ENCODE assay signal across 8 mouse cellular contexts in the genomic region with DNA sequence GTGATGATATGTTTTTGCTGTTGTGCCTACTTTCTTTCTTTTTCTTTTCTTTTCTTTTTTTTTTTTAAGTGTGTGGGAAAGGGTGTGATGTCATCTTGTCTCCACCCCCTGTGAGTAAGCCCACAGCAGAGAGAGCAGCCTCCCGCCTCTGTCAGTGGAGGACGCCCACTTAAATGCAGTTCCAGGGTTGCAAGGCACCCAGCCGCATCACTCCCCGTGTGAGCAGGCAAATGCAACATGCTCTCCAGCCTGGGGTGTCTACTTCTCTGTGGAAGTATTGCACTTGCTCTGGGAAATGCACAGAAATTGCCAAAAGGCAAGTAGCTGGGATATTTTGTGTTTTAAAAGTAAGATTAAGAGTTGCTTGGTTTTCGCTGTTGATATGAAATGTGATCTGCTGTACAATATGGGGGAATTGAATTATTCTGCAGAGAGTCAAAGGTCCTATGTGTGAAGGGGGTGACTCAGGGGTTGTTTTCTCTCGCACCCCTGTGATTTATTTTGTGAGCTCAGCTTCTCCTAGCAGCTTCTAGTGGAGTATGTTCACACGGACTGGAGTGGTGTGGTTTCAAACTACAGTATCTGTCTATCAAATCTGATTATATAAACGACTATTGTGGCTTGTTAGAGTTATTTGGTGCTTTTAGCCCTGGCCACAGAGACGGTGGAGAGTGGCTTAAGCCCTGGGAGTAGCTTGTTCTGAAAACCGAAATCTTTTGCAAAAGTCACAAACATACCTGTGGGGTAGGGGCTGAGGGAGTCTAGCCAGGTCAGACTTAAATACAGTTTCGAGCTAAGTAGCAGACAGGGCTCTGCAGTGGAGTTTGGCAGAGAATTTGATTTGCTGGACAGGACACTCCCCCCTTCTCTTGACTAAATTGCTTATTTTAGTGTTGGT. TPM values are rescaled to one million over a fixed set of nuclear protein-coding genes. Genes with fewer than 3 reads are reported as not detected.
A peak's percentile ranks its signal among the peaks of the same experiment; 100 is the strongest.
DNase-seq lines count a peak whose midpoint lies in the region; ATAC-seq lines count a peak whose summit lies in the region.

TSS of gene Abi3bp (plus strand) at position 202 of the 898 bp plus-strand sequence.

- no peaks in the 10 kb centered on the region for H3K27me3 ChIP-seq in lung, embryonic 16.5 days (ENCODE audit: control insufficient read depth, insufficient read depth, low read depth, low read length)
- no peaks in the 10 kb centered on the region for H3K27me3 ChIP-seq in stomach, embryonic 15.5 days (replicated peaks)

- DNase-seq in adrenal gland, adult 18-20 months (ENCODE audit: low spot score in 2 of 2), result peak; percentile 15 to 26
- peak; percentile 63 for DNase-seq in heart, adult 8-10 months (ENCODE audit: low spot score)
- DNase-seq in kidney, postnatal 10 days, result peak; percentile 64
- no peak for DNase-seq in thymus, postnatal 14 days
- no peak for DNase-seq in thymus, postnatal 36 days

- no peaks in the 10 kb centered on the region for H3K36me3 ChIP-seq in lung, embryonic 16.5 days (ENCODE audit: control insufficient read depth, insufficient read depth, low read length)
- H3K36me3 ChIP-seq in stomach, embryonic 15.5 days, result no peaks in the 10 kb centered on the region

- ATAC-seq in lung, embryonic 16.5 days (ENCODE audit: low read depth), result peak; percentile 85
- ATAC-seq in stomach, embryonic 15.5 days (ENCODE audit: insufficient read depth, low FRiP score, low read depth), result peak; percentile 82

- no peaks in the 10 kb centered on the region for H3K9me3 ChIP-seq in lung, embryonic 16.5 days (ENCODE audit: control insufficient read depth, low read length)
- no peaks in the 10 kb centered on the region for H3K9me3 ChIP-seq in stomach, embryonic 15.5 days

- no peaks in the 10 kb centered on the region; the same call in 1 of the 2 replicates for H3K4me1 ChIP-seq in brown adipose tissue, adult 24 weeks (ENCODE audit: control insufficient read depth, insufficient read depth, insufficient read length, low read length)
- H3K4me1 ChIP-seq in lung, embryonic 16.5 days (replicated peaks; ENCODE audit: control insufficient read depth, insufficient read depth, low read length), result no peaks in the 10 kb centered on the region
- no peaks in the 10 kb centered on the region for H3K4me1 ChIP-seq in stomach, embryonic 15.5 days

- H3K4me3 ChIP-seq in brown adipose tissue, adult 24 weeks (ENCODE audit: insufficient read depth, low read depth, low read length), result peak within 1 kb of the TSS; percentile 67
- H3K4me3 ChIP-seq in lung, embryonic 16.5 days (ENCODE audit: low read length), result peak within 1 kb of the TSS; percentile 50
- peak within 1 kb of the TSS; percentile 36 for H3K4me3 ChIP-seq in stomach, embryonic 15.5 days (replicated peaks)

- no peak within 1 kb of the TSS for H3K27ac ChIP-seq in brown adipose tissue, adult 24 weeks (replicated peaks; ENCODE audit: low read depth, low read length)
- H3K27ac ChIP-seq in lung, embryonic 16.5 days (ENCODE audit: low read length), result peak within 1 kb of the TSS; percentile 75
- peak within 1 kb of the TSS; percentile 80 for H3K27ac ChIP-seq in stomach, embryonic 15.5 days

- WGBS in lung, embryonic 16.5 days, result 18% methylated on average over 11 of the region's 11 CpGs
- 23% methylated on average over 11 of the region's 11 CpGs for WGBS in stomach, embryonic 15.5 days

- H3K4me2 ChIP-seq in lung, embryonic 16.5 days (ENCODE audit: low read depth, low read length), result peak within 1 kb of the TSS; percentile 62
- H3K4me2 ChIP-seq in stomach, embryonic 15.5 days, result peak within 1 kb of the TSS; percentile 48

- peak within 1 kb of the TSS; percentile 55 for H3K9ac ChIP-seq in lung, embryonic 16.5 days (ENCODE audit: low read length)
- peak within 1 kb of the TSS; percentile 5; the same call in 1 of the 2 replicates for H3K9ac ChIP-seq in stomach, embryonic 15.5 days

RNA-seq across cellular contexts. Expression of gene Abi3bp, which starts in this region (rescaled TPM):
- total RNA-seq in adrenal gland, adult 18-20 months (2021), result 1 to 10 TPM; 5.6 to 9.2 TPM
- polyA plus RNA-seq in brown adipose tissue, adult 24 weeks (2012; ENCODE audit: insufficient read depth, insufficient read length, missing spikeins), result 7.9 and 8.9 TPM in 2 replicates
- 1 to 10 TPM; 4.9 to 5.9 (median 5.4) TPM for total RNA-seq in heart, adult 8-10 months (2022)
- polyA plus RNA-seq in lung, embryonic 16.5 days (2015; fragmentation: Nextera tagmentation; extraction: Ambion mirVana), result 18.9 and 21.3 TPM in 2 replicates
- polyA plus RNA-seq in stomach, embryonic 15.5 days (2015; fragmentation: Nextera tagmentation; extraction: Ambion mirVana), result 22.8 and 24.6 TPM in 2 replicates

Comparison
In these comparisons a context has a peak if more than half of its experiments do, and no peak if none do; other contexts are left out.
1. DNase-seq: peak in adrenal gland, adult 18-20 months (2 of 2), heart, adult 8-10 months (single experiment) and kidney, postnatal 10 days (single experiment); none in thymus, postnatal 14 days (single experiment) and thymus, postnatal 36 days (0 of 2).
2. Peak in every context shown above with its lines, with median percentiles within 50 percentile points of each other: H3K4me3 ChIP-seq.